Mouse (Mus musculus): ENCODE data around the gene Polr3h. TPM values are rescaled to one million over a fixed set of nuclear protein-coding genes. Genes with fewer than 3 reads are reported as not detected.

Gene Polr3h
- 52.2 TPM for polyA plus RNA-seq (2017; shearing (Covaris generic))

DNA sequence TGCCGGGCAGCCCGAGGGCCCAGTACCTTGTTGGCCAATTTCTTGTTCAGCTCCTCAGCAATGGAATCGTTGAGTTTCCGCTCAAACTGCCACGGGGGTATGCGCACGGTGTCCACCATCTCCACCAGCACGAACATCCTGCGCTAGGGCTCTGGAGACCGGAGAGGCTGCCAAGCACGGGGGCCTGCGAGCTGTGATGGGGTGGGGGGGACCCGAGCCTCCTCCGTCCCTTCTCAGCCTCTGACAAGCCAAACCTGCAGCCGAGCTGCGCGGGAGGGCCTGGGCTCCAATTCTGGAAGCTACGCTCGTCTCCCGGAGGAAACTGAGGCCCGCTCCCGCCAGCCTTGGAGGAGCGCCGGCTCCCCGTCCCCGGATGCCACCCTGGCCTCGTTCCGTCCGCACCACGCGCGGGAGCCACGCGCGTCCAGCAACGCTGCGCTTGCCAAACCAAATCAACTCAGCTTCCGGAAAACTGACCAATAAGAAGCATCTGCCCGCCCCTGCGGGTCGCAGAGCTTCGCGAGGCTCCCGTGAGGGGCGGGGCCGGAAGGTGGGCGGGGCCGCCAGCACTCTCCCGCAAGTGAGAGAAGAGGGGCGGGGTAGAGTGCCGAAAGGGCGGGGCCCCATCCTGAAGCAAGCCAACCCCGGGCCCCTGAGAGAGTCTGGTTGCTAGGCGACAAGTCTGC, at the start of gene Polr3h:
TSS of gene Polr3h (minus strand) at position 481 of the 686 bp plus-strand sequence.

DNA sequence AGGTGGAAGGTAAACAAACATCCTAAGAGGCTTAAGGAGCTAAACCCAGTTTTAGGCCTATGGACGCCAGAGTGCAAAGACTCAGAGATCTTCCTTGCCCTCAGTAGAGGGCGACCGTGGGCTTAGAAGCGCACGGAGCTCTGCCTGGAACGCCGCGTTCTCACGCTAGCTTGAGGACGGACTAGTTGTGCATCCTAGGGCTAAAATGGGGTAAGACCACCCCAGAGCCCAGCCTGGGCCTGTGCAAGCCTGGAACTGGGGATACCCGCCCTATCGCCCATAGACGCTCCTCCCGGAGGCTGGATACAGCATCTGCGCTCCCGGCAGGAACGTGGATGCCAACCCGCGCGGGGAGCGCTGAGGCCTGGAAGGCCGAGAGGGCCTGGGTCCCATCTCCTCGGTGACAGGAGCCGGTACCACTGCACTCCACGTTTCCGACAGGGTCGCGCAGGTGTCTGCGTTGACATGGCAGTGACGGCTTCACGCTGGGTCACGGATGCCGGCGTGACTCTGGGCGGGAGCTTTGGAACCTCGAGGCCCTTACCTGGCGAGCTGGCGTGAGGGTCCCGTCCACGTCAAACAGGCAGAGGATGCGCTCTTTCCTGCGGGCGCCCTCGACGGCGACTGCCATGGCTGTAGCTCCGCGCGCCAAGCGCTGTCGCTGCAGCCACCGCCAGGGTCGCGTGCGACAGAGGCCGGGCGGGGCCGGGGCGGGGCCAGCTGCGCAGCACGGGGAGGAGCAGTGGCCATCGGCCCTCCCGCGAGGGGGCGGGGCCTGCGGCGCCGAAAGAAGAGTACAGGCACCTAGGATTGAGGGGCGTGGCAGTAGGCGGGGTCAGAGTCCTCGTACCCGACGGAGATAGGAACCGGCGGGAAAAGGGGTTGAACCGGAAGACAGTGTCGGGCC, 34.4 kb upstream of the Polr3h start, which contains the start of gene Pmm1:
TSS of gene Pmm1 (minus strand) at position 760 of the 907 bp plus-strand sequence.

DNA sequence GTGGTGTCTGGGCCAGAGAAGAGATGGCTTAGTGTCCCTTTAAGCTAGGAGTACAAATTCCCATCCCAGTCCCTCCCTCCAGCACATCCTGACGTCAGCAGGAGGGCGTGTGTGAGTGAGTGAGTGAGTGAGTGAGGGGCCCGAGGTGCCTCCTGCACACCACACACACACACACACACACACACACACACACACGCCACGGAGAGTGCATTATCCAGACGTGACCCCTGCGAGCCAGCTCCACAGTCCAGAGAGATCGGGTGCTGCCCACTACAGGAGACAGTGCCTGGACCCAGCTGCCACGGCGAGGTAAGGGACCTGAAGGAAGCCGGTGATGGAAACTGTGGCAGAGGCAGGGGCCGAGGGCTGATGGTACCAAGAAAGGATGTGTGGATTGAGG, 10.6 kb upstream of the Polr3h start, which contains the start of gene Csdc2:
TSS of gene Csdc2 (plus strand) at position 81 of the 400 bp plus-strand sequence.

GRCm38 (mm10) chr15:81872262-81873136, 53.5 kb downstream of the Polr3h start, which contains the start of gene Aco2:
Gene Aco2 (plus strand): TSS chr15:81872309.

GRCm38 (mm10) chr15:81871604-81872261, 54.3 kb downstream of the Polr3h start, which contains the start of gene Phf5a:
Gene Phf5a (minus strand): TSS chr15:81871911.

DNA sequence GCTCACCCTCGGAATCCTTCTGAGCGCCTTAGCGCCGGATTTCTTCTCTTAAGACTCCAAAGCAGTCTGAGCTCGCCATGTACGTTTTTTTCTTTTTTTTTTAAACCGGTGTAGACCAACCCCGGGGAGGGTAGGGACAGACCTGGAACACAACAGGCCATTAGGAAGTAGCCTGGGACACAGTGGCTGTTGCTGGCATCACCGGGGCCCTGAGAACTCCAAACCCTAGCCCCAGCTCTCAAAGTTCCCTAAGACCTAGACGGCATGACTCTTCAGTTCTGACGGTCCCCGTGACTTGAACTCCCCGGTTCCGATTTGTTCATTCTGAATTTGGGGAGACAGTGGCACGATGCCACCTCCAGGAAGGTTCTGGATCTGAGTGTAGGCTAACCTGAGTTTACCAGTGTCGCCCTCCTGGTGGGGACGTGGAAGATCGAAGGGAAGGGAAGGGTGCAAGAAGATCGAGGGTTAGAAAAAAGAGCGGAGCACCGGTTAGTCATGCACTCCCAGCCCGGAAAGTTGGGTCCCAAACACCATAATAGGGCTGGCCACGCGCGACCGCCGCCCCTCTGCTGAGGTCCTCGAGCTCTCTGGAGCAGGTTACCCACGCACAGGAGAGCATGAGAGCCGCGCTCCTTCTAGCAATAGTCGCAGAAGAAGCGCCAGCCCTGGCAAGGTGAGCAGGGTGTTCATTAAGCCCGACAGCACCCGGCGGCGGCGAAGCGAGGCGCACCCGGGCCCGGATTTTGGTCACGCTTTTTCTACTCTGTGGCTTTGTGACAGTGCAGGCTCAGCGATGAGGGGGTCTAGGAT, 67.3 kb downstream of the Polr3h start, which contains the start of gene Tob2:
TSS of gene Tob2 (minus strand) at position 280 of the 813 bp plus-strand sequence.

Other genes starting within 250 kb of the Polr3h start
- 3.9 TPM for gene Chadl, start 229.0 kb downstream of the Polr3h start, polyA plus RNA-seq (2017; shearing (Covaris generic))
- gene Zc3h7b, start 181.2 kb downstream of the Polr3h start, polyA plus RNA-seq (2017; shearing (Covaris generic)) = 5.7 TPM
- 88.9 TPM for gene Rangap1, start 180.7 kb downstream of the Polr3h start, polyA plus RNA-seq (2017; shearing (Covaris generic))
- 22.9 TPM for gene Tef, start 123.8 kb downstream of the Polr3h start, polyA plus RNA-seq (2017; shearing (Covaris generic))
- 86.1 TPM for gene Tob2, start 67.4 kb downstream of the Polr3h start, polyA plus RNA-seq (2017; shearing (Covaris generic))
- 86.7 TPM for gene Phf5a, start 54.3 kb downstream of the Polr3h start, polyA plus RNA-seq (2017; shearing (Covaris generic))
- gene Aco2, start 53.9 kb downstream of the Polr3h start, polyA plus RNA-seq (2017; shearing (Covaris generic)) = 149 TPM
- not detected for gene Csdc2, start 10.5 kb upstream of the Polr3h start, polyA plus RNA-seq (2017; shearing (Covaris generic))
- gene Pmm1, start 34.7 kb upstream of the Polr3h start, polyA plus RNA-seq (2017; shearing (Covaris generic)) = 13.7 TPM
- gene 1700029P11Rik, start 54.3 kb upstream of the Polr3h start, polyA plus RNA-seq (2017; shearing (Covaris generic)) = not detected
- 80.5 TPM for gene Xrcc6, start 61.6 kb upstream of the Polr3h start, polyA plus RNA-seq (2017; shearing (Covaris generic))
- 31.6 TPM for gene Desi1, start 107.6 kb upstream of the Polr3h start, polyA plus RNA-seq (2017; shearing (Covaris generic))
- 179 TPM for gene Snu13, start 121.4 kb upstream of the Polr3h start, polyA plus RNA-seq (2017; shearing (Covaris generic))
- gene 4930407I10Rik, start 132.9 kb upstream of the Polr3h start, polyA plus RNA-seq (2017; shearing (Covaris generic)) = 0.06 TPM
- gene Mei1, start 143.8 kb upstream of the Polr3h start, polyA plus RNA-seq (2017; shearing (Covaris generic)) = not detected
- 33.5 TPM for gene Ccdc134, start 201.7 kb upstream of the Polr3h start, polyA plus RNA-seq (2017; shearing (Covaris generic))
- gene Srebf2, start 220.9 kb upstream of the Polr3h start, polyA plus RNA-seq (2017; shearing (Covaris generic)) = 167 TPM

All from inflammation-experienced regulatory T-cells, adult 16 weeks (primary cell).